Mouse (Mus musculus): ENCODE data around the gene Opa3.

Opa3 gene

DNA sequence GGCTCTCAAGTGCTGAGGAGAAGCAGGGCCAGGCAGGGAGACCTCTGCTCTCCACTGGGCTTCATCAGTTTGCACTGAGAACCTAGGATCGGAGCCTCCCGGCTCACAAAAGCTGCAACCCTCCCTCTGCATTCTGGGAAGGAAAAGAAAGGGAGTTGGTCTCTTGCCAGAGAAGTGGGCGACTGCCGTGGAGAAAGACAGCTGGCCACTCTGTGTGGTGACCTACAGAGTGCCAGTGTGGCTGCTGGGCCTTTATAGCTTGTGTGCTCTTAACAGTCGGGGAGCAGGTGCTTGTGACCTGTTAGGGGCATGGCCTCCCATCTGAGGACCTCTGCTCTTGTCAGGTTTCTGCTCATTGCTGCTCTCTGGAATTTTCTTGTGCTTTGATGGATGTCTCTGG, 15.7 kb downstream of the Opa3 start:
- no peak for DNase-seq (ENCODE audit: low read depth, low spot score)

DNA sequence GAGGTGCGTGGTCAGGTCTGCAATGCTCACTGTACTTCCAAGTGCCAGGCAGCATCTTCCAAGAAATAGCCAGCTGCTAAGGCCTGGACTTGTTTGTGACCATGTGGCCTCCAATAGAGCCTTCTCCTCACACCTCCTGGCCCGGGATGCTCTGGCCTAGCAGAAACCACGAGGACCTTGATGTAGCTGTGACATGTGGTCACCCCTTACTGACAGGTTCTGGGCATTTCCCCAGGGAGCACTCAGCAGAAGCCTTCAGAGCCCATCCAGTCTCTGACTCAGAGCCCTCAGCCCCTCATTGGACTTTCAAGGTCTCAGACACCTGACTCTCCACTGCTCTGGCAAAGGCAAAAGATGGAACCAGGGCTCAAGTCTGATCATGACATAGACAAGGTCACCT, 16.9 kb downstream of the Opa3 start:
- no peak for DNase-seq (ENCODE audit: low read depth, low spot score)

GRCm38 (mm10) chr7:19246855-19247254, 18.7 kb downstream of the Opa3 start:
- DNase-seq (ENCODE audit: low read depth, low spot score): no peak

GRCm38 (mm10) chr7:19247511-19247910, 19.4 kb downstream of the Opa3 start:
- DNase-seq (ENCODE audit: low read depth, low spot score): no peak

DNA sequence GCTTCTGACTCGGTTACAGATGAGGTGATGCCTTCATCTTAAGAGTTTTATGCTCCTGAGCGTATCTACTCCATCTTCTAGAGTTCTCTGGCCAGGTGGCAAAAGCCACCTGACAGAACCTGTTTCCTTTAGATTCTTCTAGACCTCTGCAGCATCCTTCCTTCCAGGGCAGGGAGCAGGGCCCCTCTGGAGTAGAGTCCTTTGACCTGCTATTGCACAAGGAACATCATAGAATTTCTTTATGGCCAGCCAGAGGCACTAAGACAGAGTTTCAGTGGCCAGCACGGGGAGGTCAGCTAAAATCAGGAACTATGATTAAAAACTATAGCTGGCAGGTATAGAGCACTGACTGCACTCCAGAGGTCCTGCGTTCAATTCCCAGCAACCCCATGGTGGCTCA, 23.9 kb downstream of the Opa3 start:
- no peak for DNase-seq (ENCODE audit: low read depth, low spot score)

- no peak for DNase-seq (ENCODE audit: low read depth, low spot score)
Observed at GRCm38 (mm10) chr7:19253437-19253836, 25.3 kb downstream of the Opa3 start.

GRCm38 (mm10) chr7:19255395-19255794, 27.3 kb downstream of the Opa3 start:
- DNase-seq (ENCODE audit: low read depth, low spot score): peak; percentile 50

GRCm38 (mm10) chr7:19256567-19256966, 28.4 kb downstream of the Opa3 start:
- DNase-seq (ENCODE audit: low read depth, low spot score): peak; percentile 64

- DNase-seq (ENCODE audit: low read depth, low spot score): peak; percentile 98
Observed at GRCm38 (mm10) chr7:19257390-19258022, 29.4 kb downstream of the Opa3 start.

GRCm38 (mm10) chr7:19258336-19258735, 30.2 kb downstream of the Opa3 start:
- no peak for DNase-seq (ENCODE audit: low read depth, low spot score)

DNA sequence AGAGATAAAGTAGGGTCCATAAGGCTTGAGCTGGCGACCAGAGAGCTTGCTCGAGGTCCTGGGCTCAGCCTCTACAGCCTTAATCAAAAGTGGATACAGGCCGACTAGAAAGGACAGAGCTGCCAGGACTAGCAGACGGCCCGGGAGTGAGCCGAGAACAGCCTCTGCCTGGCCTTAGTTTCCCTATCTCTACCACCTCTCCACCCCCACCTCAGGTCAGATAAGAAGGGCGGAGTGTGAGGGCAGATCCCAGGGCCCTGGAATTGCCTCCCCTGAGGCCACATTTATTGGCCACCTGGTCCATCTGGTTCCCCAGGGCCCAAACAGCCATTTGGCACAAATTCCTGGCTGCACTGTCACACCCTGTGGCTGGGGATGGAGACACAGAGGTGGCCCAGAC, 37.0 kb downstream of the Opa3 start:
- no peak for DNase-seq (ENCODE audit: low read depth, low spot score)

DNA sequence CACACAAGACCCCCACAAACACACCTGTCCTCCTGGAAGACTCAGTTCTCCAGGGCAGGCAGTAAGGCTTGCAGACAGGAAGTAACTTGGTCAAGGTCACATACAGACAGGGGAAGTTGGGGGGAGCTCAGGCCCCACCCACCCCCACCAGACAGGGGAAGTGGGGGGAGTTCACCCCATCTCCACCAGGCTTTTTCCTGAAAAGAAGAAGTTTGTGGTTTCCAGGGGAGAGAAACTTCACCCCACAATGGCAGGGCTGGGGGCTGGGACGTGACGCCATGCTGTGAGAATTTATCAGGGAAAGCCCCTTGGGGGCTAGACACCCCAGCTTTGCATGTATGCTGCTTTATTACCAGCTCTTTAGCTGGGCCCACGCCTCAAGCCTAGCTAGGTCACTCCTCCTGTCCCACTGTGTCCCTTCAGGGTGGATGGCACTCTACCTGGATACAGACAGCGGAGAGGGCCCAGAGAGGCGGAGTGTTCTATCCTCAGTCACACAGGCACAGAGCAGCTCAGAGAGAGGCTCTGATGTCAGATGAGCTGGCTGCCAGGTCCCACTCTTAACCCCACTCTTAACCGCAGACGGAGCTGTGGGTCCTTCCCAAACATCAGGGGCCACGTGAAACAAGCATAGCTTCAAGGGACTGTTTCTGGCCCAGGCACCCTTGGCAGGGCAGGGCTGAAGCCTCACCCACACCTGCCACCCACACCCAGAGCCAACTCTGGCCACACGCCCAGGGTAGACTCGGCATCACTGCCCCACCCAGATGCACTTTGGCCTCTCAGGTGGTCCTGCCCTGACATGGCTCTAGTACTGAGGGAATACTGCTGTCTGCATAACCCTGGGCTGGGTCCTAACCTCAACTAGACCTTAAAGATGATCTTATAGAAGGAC, 38.0 kb downstream of the Opa3 start:
- DNase-seq (ENCODE audit: low read depth, low spot score): no peak

DNA sequence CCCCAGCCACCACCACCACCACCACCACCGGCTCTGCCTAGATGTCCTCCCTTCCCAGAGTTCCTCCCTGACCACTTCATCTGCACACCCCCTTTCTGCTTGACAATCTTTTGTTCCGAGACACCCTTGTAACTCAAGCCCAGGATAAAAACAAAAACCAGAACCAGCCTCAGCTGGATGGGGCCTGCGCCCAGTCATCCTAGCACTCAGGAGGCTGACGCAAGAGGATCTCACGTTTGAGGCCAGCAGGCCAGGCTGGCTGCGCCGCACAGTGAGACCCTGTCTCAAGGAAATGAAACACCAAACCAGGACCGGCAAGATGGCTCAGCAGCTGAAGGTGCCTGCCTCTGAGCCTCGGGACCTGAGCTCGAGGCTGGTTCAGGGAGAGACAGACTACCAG, 38.9 kb downstream of the Opa3 start:
- DNase-seq (ENCODE audit: low read depth, low spot score): peak; percentile 76

GRCm38 (mm10) chr7:19268993-19269681, 41.0 kb downstream of the Opa3 start:
- DNase-seq (ENCODE audit: low read depth, low spot score): no peak

GRCm38 (mm10) chr7:19269721-19270441, 41.7 kb downstream of the Opa3 start:
- DNase-seq (ENCODE audit: low read depth, low spot score): peak; percentile 75

GRCm38 (mm10) chr7:19270509-19271237, 42.5 kb downstream of the Opa3 start:
- DNase-seq (ENCODE audit: low read depth, low spot score): no peak

GRCm38 (mm10) chr7:19271238-19272172, 43.4 kb downstream of the Opa3 start, which contains the start of gene Vasp:
TSS of gene Vasp (minus strand) at chr7:19271817.
- DNase-seq (ENCODE audit: low read depth, low spot score): peak; percentile 92

DNA sequence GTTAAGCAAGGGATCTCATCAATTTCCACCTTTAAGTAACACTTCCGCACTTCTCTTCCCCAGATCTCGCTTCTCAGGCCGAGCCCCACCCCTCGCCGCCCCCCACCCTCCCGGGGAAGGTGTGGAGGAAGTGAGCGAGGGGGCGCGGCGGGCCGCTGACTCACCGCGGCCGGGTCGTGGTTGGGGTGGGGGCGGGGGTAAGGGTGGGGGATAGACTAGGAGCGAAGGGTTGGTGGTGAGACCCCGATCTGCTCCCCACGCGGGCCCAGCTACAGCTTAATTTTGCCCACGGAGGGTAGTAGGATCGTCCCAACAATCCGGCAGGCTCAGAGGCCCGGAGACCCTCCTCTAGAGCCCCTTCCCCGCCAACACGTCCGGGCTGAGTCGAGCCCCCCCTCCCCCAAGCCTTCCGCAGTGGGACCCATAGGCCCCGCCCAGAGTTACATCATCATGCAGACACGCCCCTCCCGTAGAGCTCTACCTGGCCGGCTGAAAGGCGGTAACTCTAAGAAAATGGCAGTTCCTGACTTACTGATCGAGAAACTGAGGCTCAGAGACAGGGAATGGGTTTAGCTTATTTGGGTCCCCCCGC, 44.1 kb downstream of the Opa3 start:
- peak; percentile 94 for DNase-seq (ENCODE audit: low read depth, low spot score)

- DNase-seq (ENCODE audit: low read depth, low spot score): peak; percentile 64
Observed at GRCm38 (mm10) chr7:19276253-19276652, 48.1 kb downstream of the Opa3 start.
